Mouse (Mus musculus) forelimb bud, embryonic 11.5 days (tissue): ENCODE results near the gene Taar7a.

Experiments used
- DNase-seq: peaks from one replicate; pipeline ENCODE4 v3.0.0-alpha.2; 2012; ENCODE audit warnings: low read depth, low spot score

Gene Taar7a

DNA sequence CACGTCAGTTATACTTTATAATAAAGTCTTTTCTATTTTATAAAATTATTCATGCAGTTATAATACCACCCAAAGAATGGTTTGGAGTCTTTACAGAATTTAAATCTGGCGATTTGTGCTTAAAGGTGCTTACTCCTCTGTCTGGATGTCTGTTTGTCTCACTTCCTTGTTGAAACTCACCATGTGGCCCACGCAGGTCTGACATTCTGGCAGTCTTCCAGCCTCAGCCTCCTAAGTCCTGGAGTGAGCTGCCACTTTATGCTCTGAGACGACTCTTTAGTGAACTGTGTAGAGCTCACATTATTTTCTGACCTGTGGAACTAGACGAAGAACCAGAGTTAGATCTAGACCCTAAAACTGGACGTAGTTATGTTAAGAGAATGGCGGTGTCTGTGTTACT, 45.3 kb downstream of the Taar7a start:
- DNase-seq = no peak

DNA sequence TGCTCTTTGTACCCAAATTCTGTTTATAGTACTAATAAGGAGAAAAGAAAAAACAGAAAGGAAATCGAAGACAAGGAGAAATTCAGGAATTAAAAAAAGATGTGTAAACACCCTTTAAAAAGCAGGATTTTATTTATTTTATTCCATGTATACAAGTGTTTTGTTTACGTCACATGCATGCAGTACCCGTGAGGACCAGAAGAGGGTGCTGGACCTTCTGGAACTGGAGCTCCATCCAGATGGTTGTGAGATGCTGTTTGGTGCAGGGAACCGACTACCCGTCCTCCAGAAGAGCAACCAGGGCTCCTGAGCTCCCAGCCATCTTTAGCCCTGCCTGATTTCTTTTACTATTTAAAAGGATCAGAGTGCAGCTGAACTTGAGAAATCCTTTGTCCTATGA, 50.8 kb downstream of the Taar7a start:
- no peak for DNase-seq
